Mouse (Mus musculus) megakaryocyte, embryonic 14.5 days (primary cell): ENCODE measurements at regions not wholly inside any gene's neighbourhood (a gene's known extent, or its start where the extent isn't known, plus 50 kb on each side); places are given as distances from the start of the nearest gene placed in this dataset.

Experiments
- H3K27me3 ChIP-seq: replicated peaks from 2 replicates; pipeline ENCODE3; 2012; ENCODE audit warnings: inconsistent platforms
- H3K36me3 ChIP-seq: replicated peaks from 2 replicates; pipeline ENCODE3; 2012; ENCODE audit warnings: low read length, inconsistent platforms, mixed read lengths
- H3K4me1 ChIP-seq: 2 replicates; pipeline ENCODE4 v1.6.1; 2012; ENCODE audit warnings: inconsistent platforms
- H3K4me3 ChIP-seq: replicated peaks from 2 replicates; pipeline ENCODE3; 2012; ENCODE audit warnings: moderate library complexity, mild to moderate bottlenecking, inconsistent platforms
- H3K9me3 ChIP-seq: 2 replicates; pipeline ENCODE4 v1.6.1; 2012; ENCODE audit warnings: inconsistent platforms
- FLI1 ChIP-seq: IDR thresholded peaks from 2 replicates; pipeline ENCODE4 v1.6.1; 2012; ENCODE audit warnings: low read length, inconsistent platforms, mixed read lengths
- GATA1 ChIP-seq: IDR thresholded peaks from 3 replicates; pipeline ENCODE4 v1.6.1; 2012; ENCODE audit warnings: mixed read lengths, low read length, inconsistent platforms, borderline replicate concordance

- Histone ChIP-seq H3K9me3 (no peaks in the 10 kb centered on the region), H3K36me3 (no peaks in the 10 kb centered on the region), H3K27me3 (no peaks in the 10 kb centered on the region), H3K4me3 (no peak overlapping the region), H3K4me1 (no peaks in the 10 kb centered on the region)
- TF ChIP-seq GATA1 (no peak), FLI1 (no peak)
These were observed 467.1 kb downstream of the Ofcc1 start for GRCm38 (mm10) chr13:39894159-39894558.

- no peak for TF ChIP-seq FLI1
- no peak for TF ChIP-seq GATA1
- Histone ChIP-seq H3K27me3 (no peaks in the 10 kb centered on the region), H3K36me3 (no peaks in the 10 kb centered on the region), H3K4me3 (no peak overlapping the region), H3K4me1 (no peaks in the 10 kb centered on the region), H3K9me3 (peaks cover 8% of the 10 kb centered on the region; the same call in 1 of the 2 replicates)
These were observed 480.2 kb downstream of the Ofcc1 start for GRCm38 (mm10) chr13:39881066-39881465.

- no peaks in the 10 kb centered on the region for H3K4me1 ChIP-seq
- peaks cover 11% of the 10 kb centered on the region; the same call in 1 of the 2 replicates for H3K9me3 ChIP-seq
- TF ChIP-seq FLI1 (no peak), GATA1 (no peak)
- H3K27me3 ChIP-seq: no peaks in the 10 kb centered on the region
- no peaks in the 10 kb centered on the region for H3K36me3 ChIP-seq
- H3K4me3 ChIP-seq: no peak overlapping the region
These were observed 481.1 kb downstream of the Ofcc1 start for GRCm38 (mm10) chr13:39880136-39880535.

- H3K4me1 ChIP-seq: no peaks in the 10 kb centered on the region
- peaks cover 11% of the 10 kb centered on the region; the same call in 1 of the 2 replicates for H3K9me3 ChIP-seq
- H3K27me3 ChIP-seq: no peaks in the 10 kb centered on the region
- no peaks in the 10 kb centered on the region for H3K36me3 ChIP-seq
- no peak for TF ChIP-seq FLI1
- TF ChIP-seq GATA1: no peak
- no peak overlapping the region for H3K4me3 ChIP-seq
These were observed 483.7 kb downstream of the Ofcc1 start for GRCm38 (mm10) chr13:39877361-39878141.

- TF ChIP-seq GATA1: no peak
- Histone ChIP-seq H3K9me3 (no peaks in the 10 kb centered on the region), H3K27me3 (no peaks in the 10 kb centered on the region), H3K36me3 (no peaks in the 10 kb centered on the region), H3K4me1 (no peaks in the 10 kb centered on the region), H3K4me3 (no peak overlapping the region)
These were observed 508.9 kb downstream of the Ofcc1 start for GRCm38 (mm10) chr13:39852257-39852800.

GRCm38 (mm10) chr13:39849391-39849790 is 511.9 kb downstream of the Ofcc1 start:
- TF ChIP-seq FLI1: no peak
- no peak for TF ChIP-seq GATA1
- no peak overlapping the region for H3K4me3 ChIP-seq
- H3K36me3 ChIP-seq: no peaks in the 10 kb centered on the region
- H3K9me3 ChIP-seq: no peaks in the 10 kb centered on the region
- no peaks in the 10 kb centered on the region for H3K4me1 ChIP-seq
- H3K27me3 ChIP-seq: no peaks in the 10 kb centered on the region

- Histone ChIP-seq H3K9me3 (peaks cover 3% of the 10 kb centered on the region; the same call in 1 of the 2 replicates), H3K27me3 (no peaks in the 10 kb centered on the region), H3K4me1 (no peaks in the 10 kb centered on the region), H3K36me3 (no peaks in the 10 kb centered on the region), H3K4me3 (no peak overlapping the region)
- TF ChIP-seq FLI1 (no peak), GATA1 (no peak)
These were observed 525.1 kb downstream of the Ofcc1 start for GRCm38 (mm10) chr13:39836053-39836584.

- H3K9me3 ChIP-seq: peaks cover 3% of the 10 kb centered on the region; the same call in 1 of the 2 replicates
- no peaks in the 10 kb centered on the region for H3K36me3 ChIP-seq
- H3K4me3 ChIP-seq: no peak overlapping the region
- no peaks in the 10 kb centered on the region for H3K27me3 ChIP-seq
- H3K4me1 ChIP-seq: no peaks in the 10 kb centered on the region
- no peak for TF ChIP-seq FLI1
- no peak for TF ChIP-seq GATA1
These were observed 525.9 kb downstream of the Ofcc1 start for GRCm38 (mm10) chr13:39835302-39835701.

- Histone ChIP-seq H3K9me3 (peaks cover 3% of the 10 kb centered on the region; the same call in 1 of the 2 replicates), H3K4me3 (no peak overlapping the region), H3K27me3 (no peaks in the 10 kb centered on the region), H3K36me3 (no peaks in the 10 kb centered on the region), H3K4me1 (no peaks in the 10 kb centered on the region)
- TF ChIP-seq FLI1 (no peak), GATA1 (no peak)
These were observed 526.6 kb downstream of the Ofcc1 start for GRCm38 (mm10) chr13:39834521-39835245.

- H3K4me1 ChIP-seq: no peaks in the 10 kb centered on the region
- TF ChIP-seq GATA1: no peak
- H3K27me3 ChIP-seq: no peaks in the 10 kb centered on the region
- no peak overlapping the region for H3K4me3 ChIP-seq
- peaks cover 9% of the 10 kb centered on the region for H3K9me3 ChIP-seq
- no peaks in the 10 kb centered on the region for H3K36me3 ChIP-seq
These were observed 537.2 kb downstream of the Ofcc1 start for GRCm38 (mm10) chr13:39823965-39824555.
